ENCODE assay signal across 1 mouse cellular context in the genomic region with DNA sequence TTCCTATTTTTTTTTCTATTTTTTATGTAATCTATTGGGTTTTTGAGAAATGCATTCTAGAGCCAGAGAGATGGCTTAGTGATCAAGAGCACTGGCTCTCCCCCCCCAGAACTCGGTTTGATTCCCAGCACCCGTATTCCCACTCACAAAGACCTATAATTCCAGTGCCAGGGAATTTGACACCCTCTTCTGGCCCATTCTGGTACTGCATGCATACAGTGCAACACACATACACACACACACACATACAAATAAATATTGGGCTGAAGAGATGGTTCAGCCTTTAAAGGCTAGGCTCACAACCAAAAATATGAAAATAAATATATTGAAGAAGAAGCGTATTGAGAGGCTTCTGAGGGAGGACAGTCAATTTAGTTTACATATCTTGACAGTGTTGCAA.
TF ChIP-seq lines count a peak whose summit lies in the region.

No protein-coding gene starts in this region.

TF ChIP-seq in MEL, 35 proteins besides CTCF, POLR2A, EP300 and RAD21 (continued from another document):
- no peak for TF ChIP-seq BHLHE40 (IDR thresholded peaks at IDR 0.05; ENCODE audit: borderline replicate concordance, low read depth, low read length)
- TF ChIP-seq NRF1 (IDR thresholded peaks at IDR 0.05; ENCODE audit: insufficient read depth, low read depth, low read length, poor library complexity, severe bottlenecking): no peak
- no peak for TF ChIP-seq ZKSCAN1 (IDR thresholded peaks at IDR 0.05; ENCODE audit: low read depth, low read length)
- no peak for TF ChIP-seq SIN3A (IDR thresholded peaks at IDR 0.05; ENCODE audit: low read length)
- no peak for TF ChIP-seq MEF2A (IDR thresholded peaks at IDR 0.05; ENCODE audit: extremely low read depth, insufficient replicate concordance, low read depth, low read length, poor library complexity, severe bottlenecking)
- TF ChIP-seq UBTF (IDR thresholded peaks at IDR 0.05; ENCODE audit: borderline replicate concordance, insufficient read depth, low read depth, low read length): no peak
- TF ChIP-seq MAFK (IDR thresholded peaks at IDR 0.05; ENCODE audit: borderline replicate concordance, low read depth, low read length): no peak
- TF ChIP-seq GATA1 (IDR thresholded peaks at IDR 0.05; ENCODE audit: low read depth, low read length): no peak
- no peak for TF ChIP-seq MXI1 (IDR thresholded peaks at IDR 0.05; ENCODE audit: low read depth, low read length)
- TF ChIP-seq ZMIZ1 (IDR thresholded peaks at IDR 0.05; ENCODE audit: low read depth, low read length): no peak
- TF ChIP-seq ZNF384 (IDR thresholded peaks at IDR 0.05; ENCODE audit: low read depth, low read length): no peak
- no peak for TF ChIP-seq MAZ (IDR thresholded peaks at IDR 0.05; ENCODE audit: low read depth, low read length)
TF ChIP-seq in MEL: peak in this region for 0.
